Mouse (Mus musculus) hindbrain, embryonic 15.5 days (tissue): ENCODE measurements at regions not wholly inside any gene's neighbourhood (a gene's known extent, or its start where the extent isn't known, plus 50 kb on each side); places are given as distances from the start of the nearest gene placed in this dataset.

Experiments
- ATAC-seq: fragments of 200-750 bp; cut with Nextera tagmentation; 2 replicates; pipeline ENCODE4 v1.8.0; 2017; ENCODE audit warnings: low read depth, moderate number of reproducible peaks, moderate TSS enrichment; ENCODE audit not compliant: low FRiP score
- H3K27ac ChIP-seq: fragments of 300-500 bp; sonication (generic); replicated peaks from 2 replicates; pipeline ENCODE4 v1.5.1; 2015; ENCODE audit warnings: mild to moderate bottlenecking, inconsistent platforms
- H3K27me3 ChIP-seq: fragments of 300-500 bp; sonication (generic); 2 replicates; pipeline ENCODE4 v1.6.1; 2015; ENCODE audit warnings: control low read depth, inconsistent platforms
- H3K36me3 ChIP-seq: fragments of 300-500 bp; sonication (generic); 2 replicates; pipeline ENCODE4 v1.6.1; 2015; ENCODE audit warnings: control low read depth, inconsistent platforms
- H3K4me1 ChIP-seq: fragments of 300-500 bp; sonication (generic); replicated peaks from 2 replicates; pipeline ENCODE4 v1.6.1; 2015; ENCODE audit warnings: control low read depth, inconsistent platforms
- H3K4me2 ChIP-seq: fragments of 300-500 bp; sonication (generic); 2 replicates; pipeline ENCODE4 v1.6.1; 2015; ENCODE audit warnings: moderate library complexity, mild to moderate bottlenecking, inconsistent platforms
- H3K4me3 ChIP-seq: fragments of 300-500 bp; sonication (generic); 2 replicates; pipeline ENCODE4 v1.5.1; 2015; ENCODE audit warnings: mild to moderate bottlenecking, inconsistent platforms
- H3K9ac ChIP-seq: fragments of 300-500 bp; sonication (generic); 2 replicates; pipeline ENCODE4 v1.6.1; 2015; ENCODE audit warnings: inconsistent platforms
- H3K9me3 ChIP-seq: fragments of 300-500 bp; sonication (generic); 2 replicates; pipeline ENCODE4 v1.6.1; 2016; ENCODE audit warnings: control low read depth, inconsistent platforms
- WGBS: fragments of 180-500 bp; shearing (Covaris S2); methylation state at CpG from one replicate; pipeline ENCODE4 v1.1.7; 2015; 5-methylcytosine and 5-hydroxymethylcytosine counted together

DNA sequence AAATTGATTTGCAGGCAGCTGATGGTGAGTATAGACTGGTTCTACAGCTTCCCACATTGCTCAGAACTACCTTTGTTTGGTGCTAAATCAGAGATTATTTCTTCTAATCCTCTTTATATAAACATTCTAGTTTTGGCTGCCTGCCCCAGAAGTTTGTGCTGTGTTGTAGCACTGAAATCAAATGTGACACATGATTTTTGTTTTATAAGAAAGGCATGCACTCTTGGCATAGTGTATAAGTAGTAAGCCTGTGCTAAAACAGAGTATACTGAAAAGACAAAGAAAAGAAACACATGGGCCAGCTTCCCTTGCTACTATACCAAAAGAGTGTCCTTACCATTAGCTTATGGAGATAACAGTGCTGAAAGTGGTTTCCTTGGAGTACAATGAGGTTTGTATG is 1542.9 kb upstream of the Slc10a2 start:
- Histone ChIP-seq H3K4me1 (no peaks in the 10 kb centered on the region), H3K4me3 (no peak overlapping the region), H3K27me3 (no peaks in the 10 kb centered on the region), H3K9ac (no peak overlapping the region), H3K4me2 (no peak overlapping the region), H3K36me3 (no peaks in the 10 kb centered on the region), H3K9me3 (no peaks in the 10 kb centered on the region), H3K27ac (no peak overlapping the region)
- ATAC-seq: no peak

GRCm38 (mm10) chr8:6645287-6645957 is 1540.3 kb upstream of the Slc10a2 start:
- Histone ChIP-seq H3K27ac (no peak overlapping the region), H3K4me3 (no peak overlapping the region), H3K9me3 (no peaks in the 10 kb centered on the region), H3K4me1 (no peaks in the 10 kb centered on the region), H3K9ac (no peak overlapping the region), H3K27me3 (no peaks in the 10 kb centered on the region), H3K4me2 (no peak overlapping the region), H3K36me3 (no peaks in the 10 kb centered on the region)
- ATAC-seq: no peak
- 86% methylated on average over 5 of the region's 5 CpGs for WGBS

- H3K4me1 ChIP-seq: no peaks in the 10 kb centered on the region
- H3K4me2 ChIP-seq: no peak overlapping the region
- no peak for ATAC-seq
- 66% methylated on average over 2 of the region's 2 CpGs for WGBS
- no peaks in the 10 kb centered on the region for H3K36me3 ChIP-seq
- H3K27ac ChIP-seq: no peak overlapping the region
- H3K9me3 ChIP-seq: no peaks in the 10 kb centered on the region
- H3K9ac ChIP-seq: no peak overlapping the region
- no peaks in the 10 kb centered on the region for H3K27me3 ChIP-seq
- no peak overlapping the region for H3K4me3 ChIP-seq
These were observed 1539.2 kb upstream of the Slc10a2 start for GRCm38 (mm10) chr8:6644396-6644795.

- H3K4me2 ChIP-seq: no peak overlapping the region
- no peaks in the 10 kb centered on the region for H3K36me3 ChIP-seq
- 51% methylated on average over 8 of the region's 8 CpGs for WGBS
- ATAC-seq: no peak
- H3K9ac ChIP-seq: no peak overlapping the region
- no peak overlapping the region for H3K4me3 ChIP-seq
- H3K27me3 ChIP-seq: no peaks in the 10 kb centered on the region
- no peaks in the 10 kb centered on the region for H3K9me3 ChIP-seq
- no peaks in the 10 kb centered on the region for H3K4me1 ChIP-seq
- no peak overlapping the region for H3K27ac ChIP-seq
These were observed 1521.9 kb upstream of the Slc10a2 start for GRCm38 (mm10) chr8:6627009-6627557.

DNA sequence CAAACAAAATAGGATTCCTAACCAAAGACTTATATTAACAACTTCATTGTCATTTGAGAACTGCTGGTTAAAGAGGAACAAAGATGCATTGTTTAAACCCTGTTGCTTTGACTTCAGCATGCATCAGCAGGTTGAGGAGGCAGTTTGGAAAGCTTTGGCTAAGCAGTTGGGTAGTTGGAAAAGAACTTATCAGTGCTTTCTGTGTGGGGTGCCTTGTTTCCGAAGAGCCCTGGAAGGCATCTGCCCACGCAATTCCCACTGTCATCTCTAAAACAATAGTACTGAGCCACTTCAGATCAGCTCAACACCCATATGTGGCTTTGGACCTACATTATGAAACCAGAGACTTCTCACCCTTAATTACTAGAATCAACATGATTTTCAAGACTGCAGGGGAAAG is 1503.7 kb upstream of the Slc10a2 start:
- WGBS: 57% methylated on average over 2 of the region's 2 CpGs

DNA sequence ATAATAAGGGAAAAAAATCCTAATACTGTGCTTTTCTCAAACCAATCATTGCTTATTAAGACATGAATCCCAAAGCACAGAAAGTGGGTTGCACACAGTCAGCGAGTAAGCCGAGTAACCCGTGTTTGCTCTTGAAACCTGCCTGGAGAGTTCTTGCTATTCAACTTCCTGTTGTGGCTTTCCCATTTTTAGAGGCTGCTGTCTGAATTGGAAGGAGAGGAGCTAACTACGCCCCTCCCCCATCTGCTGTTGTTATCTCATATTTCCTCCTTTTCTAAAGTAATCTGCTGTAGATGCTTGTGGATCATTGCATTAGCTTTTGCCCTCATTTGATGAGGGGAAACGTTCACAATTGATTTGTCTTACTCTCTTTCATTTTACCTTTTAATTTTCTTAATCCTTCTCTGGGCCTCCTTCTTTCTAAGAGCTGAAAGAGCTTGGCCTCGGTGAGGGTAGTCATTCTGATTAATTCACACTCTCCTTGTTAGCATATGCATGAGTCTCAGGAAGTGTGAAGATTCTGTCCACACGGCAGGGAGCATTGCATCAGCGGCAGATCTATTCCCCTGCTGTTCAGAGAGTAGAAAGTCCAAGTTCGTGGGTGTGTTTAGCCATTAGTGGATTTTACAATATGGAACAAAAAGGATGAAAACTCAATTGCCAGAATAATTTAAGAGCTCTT is 1501.8 kb upstream of the Slc10a2 start:
- Histone ChIP-seq H3K36me3 (no peaks in the 10 kb centered on the region), H3K4me3 (no peak overlapping the region), H3K27me3 (no peaks in the 10 kb centered on the region), H3K4me2 (no peak overlapping the region), H3K4me1 (peaks cover 5% of the 10 kb centered on the region; the same call in 1 of the 2 replicates), H3K9me3 (no peaks in the 10 kb centered on the region), H3K27ac (0 out of 2 replicates have a peak overlapping the region, but pooled peaks have one; percentile 4), H3K9ac (no peak overlapping the region)
- WGBS: 15% methylated on average over 9 of the region's 9 CpGs
- no peak for ATAC-seq

More for the DNA sequence above, 1503.7 kb upstream of the Slc10a2 start:
- H3K36me3 ChIP-seq: no peaks in the 10 kb centered on the region
- ATAC-seq: no peak
- no peak overlapping the region for H3K27ac ChIP-seq
- H3K4me1 ChIP-seq: peaks cover 5% of the 10 kb centered on the region; the same call in 1 of the 2 replicates
- H3K4me2 ChIP-seq: no peak overlapping the region
- H3K27me3 ChIP-seq: no peaks in the 10 kb centered on the region
- H3K9ac ChIP-seq: no peak overlapping the region
- H3K9me3 ChIP-seq: no peaks in the 10 kb centered on the region
- no peak overlapping the region for H3K4me3 ChIP-seq

DNA sequence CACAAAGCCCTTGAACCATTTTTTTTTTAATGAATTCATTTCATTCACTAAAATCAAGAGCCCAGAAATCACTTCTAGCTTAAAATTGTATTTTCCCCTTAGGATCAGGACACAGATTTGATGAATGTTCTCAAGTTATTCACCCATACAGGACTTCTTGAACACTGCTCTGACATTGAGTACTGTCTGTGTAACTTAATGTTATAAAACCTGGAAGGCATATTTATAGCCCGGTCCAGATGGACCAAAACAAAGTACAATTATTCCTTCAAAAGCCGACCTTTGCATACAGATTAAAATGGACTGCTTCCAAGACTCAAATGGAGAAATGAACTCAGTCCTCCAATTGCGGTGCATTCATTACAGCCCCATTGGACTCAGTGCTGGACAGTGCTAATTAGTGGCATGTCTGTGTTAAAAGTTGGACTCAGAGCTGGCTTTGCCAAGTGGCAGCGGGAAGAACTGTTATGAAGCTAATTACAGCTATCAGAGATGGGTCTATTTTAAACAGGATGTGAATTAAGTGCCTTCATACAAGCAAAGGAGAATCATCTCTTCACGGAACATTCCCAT is 1499.2 kb upstream of the Slc10a2 start:
- H3K36me3 ChIP-seq: no peaks in the 10 kb centered on the region
- ATAC-seq: peak; percentile 66; the same call in 1 of the 2 replicates
- no peak overlapping the region for H3K4me3 ChIP-seq
- no peaks in the 10 kb centered on the region for H3K27me3 ChIP-seq
- H3K9ac ChIP-seq: no peak overlapping the region
- 56% methylated on average over 5 of the region's 5 CpGs for WGBS
- H3K4me1 ChIP-seq: peaks cover 5% of the 10 kb centered on the region; the same call in 1 of the 2 replicates
- H3K27ac ChIP-seq: no peak overlapping the region
- no peaks in the 10 kb centered on the region for H3K9me3 ChIP-seq
- no peak overlapping the region for H3K4me2 ChIP-seq

- ATAC-seq: no peak
- Histone ChIP-seq H3K27me3 (no peaks in the 10 kb centered on the region), H3K4me2 (no peak overlapping the region), H3K9me3 (no peaks in the 10 kb centered on the region), H3K9ac (no peak overlapping the region), H3K4me1 (no peaks in the 10 kb centered on the region), H3K36me3 (no peaks in the 10 kb centered on the region), H3K27ac (no peak overlapping the region), H3K4me3 (no peak overlapping the region)
These were observed 1485.0 kb upstream of the Slc10a2 start for GRCm38 (mm10) chr8:6590146-6590545.

GRCm38 (mm10) chr8:6583337-6584096 is 1478.4 kb upstream of the Slc10a2 start:
- WGBS: 95% methylated on average over 6 of the region's 6 CpGs
- H3K27me3 ChIP-seq: no peaks in the 10 kb centered on the region
- no peak for ATAC-seq

DNA sequence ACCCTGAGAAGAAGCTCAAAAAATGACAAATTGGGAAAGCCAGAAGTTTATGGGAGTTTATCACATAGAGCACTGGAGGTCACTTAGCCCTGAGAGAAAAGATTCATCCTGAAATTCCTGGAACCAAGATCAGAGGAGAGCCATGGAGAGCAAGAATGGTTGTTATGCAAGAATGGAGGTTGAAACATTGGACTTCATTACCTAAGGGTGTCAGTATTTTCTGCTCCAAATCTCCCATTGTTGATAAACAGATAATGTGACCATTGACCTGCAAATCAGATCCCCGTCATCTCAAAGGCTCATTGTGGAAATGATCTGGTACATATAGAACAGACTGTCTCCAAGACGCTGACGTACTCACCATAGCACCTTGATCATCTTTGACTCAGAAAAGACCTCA is 1477.6 kb upstream of the Slc10a2 start:
- 82% methylated on average over 3 of the region's 3 CpGs for WGBS
- H3K4me1 ChIP-seq: no peaks in the 10 kb centered on the region
- no peaks in the 10 kb centered on the region for H3K27me3 ChIP-seq
- no peak overlapping the region for H3K4me3 ChIP-seq
- no peaks in the 10 kb centered on the region for H3K9me3 ChIP-seq
- H3K27ac ChIP-seq: no peak overlapping the region
- no peak for ATAC-seq
- no peaks in the 10 kb centered on the region for H3K36me3 ChIP-seq
- no peak overlapping the region for H3K9ac ChIP-seq
- no peak overlapping the region for H3K4me2 ChIP-seq

More at GRCm38 (mm10) chr8:6583337-6584096, 1478.4 kb upstream of the Slc10a2 start:
- H3K4me2 ChIP-seq: no peak overlapping the region
- H3K4me3 ChIP-seq: no peak overlapping the region
- H3K36me3 ChIP-seq: no peaks in the 10 kb centered on the region
- H3K9me3 ChIP-seq: no peaks in the 10 kb centered on the region
- no peaks in the 10 kb centered on the region for H3K4me1 ChIP-seq
- no peak overlapping the region for H3K9ac ChIP-seq
- H3K27ac ChIP-seq: no peak overlapping the region

- 83% methylated on average over 4 of the region's 4 CpGs for WGBS
- no peaks in the 10 kb centered on the region for H3K27me3 ChIP-seq
- H3K27ac ChIP-seq: no peak overlapping the region
- H3K36me3 ChIP-seq: no peaks in the 10 kb centered on the region
- no peak overlapping the region for H3K4me2 ChIP-seq
- no peaks in the 10 kb centered on the region for H3K9me3 ChIP-seq
- H3K9ac ChIP-seq: no peak overlapping the region
- H3K4me3 ChIP-seq: no peak overlapping the region
- ATAC-seq: no peak
- H3K4me1 ChIP-seq: no peaks in the 10 kb centered on the region
These were observed 1472.9 kb upstream of the Slc10a2 start for GRCm38 (mm10) chr8:6577868-6578634.
